Mouse (Mus musculus): Measurements from ENCODE around the gene Zkscan4.
"Not testable (repeated sequence)": the region's sequence is repeated elsewhere in the genome, so short reads cannot be mapped to it uniquely, and the experiment has no call there.

Gene Zkscan4

GRCm38 (mm10) chr13:21478759-21479670 lies at the start of gene Zkscan4, which contains the start of gene Gm10065:
Zkscan4 (plus strand) TSS chr13:21478907.
Gm10065 (minus strand) TSS chr13:21479441.
- ChIA-PET CTCF (interaction anchor here in 1 of 4 experiments (0.6 kb wide), 1 partner anchor 78 kb away, joined by 4 read pairs; no protein-coding TSS in a partner anchor), POLR2A (interaction anchor here in 3 of 4 experiments (0.6 to 1.4 kb wide), 8 partner anchors 11 to 143 kb away, joined by 3 to 4 read pairs (median 3); partner anchors contain the start of genes Zkscan8 (in 2 of the 3) and Nkapl (in 1 of the 3))

GRCm38 (mm10) chr13:21435476-21435875 lies 43.2 kb upstream of the Zkscan4 start:
- POLR2A ChIA-PET = no interaction called here
- CTCF ChIA-PET = no interaction called here

- ChIA-PET POLR2A (interaction anchor here (0.5 to 3.6 kb wide), 30 partner anchors 9 to 1971 kb away, joined by 3 to 20 read pairs (median 4); partner anchors contain the start of genes Zkscan8 (in 3 of the 4), Zscan26 (in 3 of the 4), Hist1h1b (in 1 of the 4) and Hist1h4k (in 1 of the 4)), CTCF (interaction anchor here in 2 of 4 experiments (0.6 to 1.1 kb wide), 4 partner anchors 12 to 293 kb away, joined by 3 to 12 read pairs (median 3); no protein-coding TSS in a partner anchor)
Observed at GRCm38 (mm10) chr13:21440503-21441206, 38.1 kb upstream of the Zkscan4 start, which contains the start of gene Pgbd1. Pgbd1 (minus strand) TSS chr13:21441058.

GRCm38 (mm10) chr13:21441207-21441572 lies 37.5 kb upstream of the Zkscan4 start:
- CTCF ChIA-PET = interaction anchor here in 1 of 4 experiments (0.6 to 1.1 kb wide), 2 partner anchors 12 to 114 kb away, joined by 3 read pairs; no protein-coding TSS in a partner anchor

GRCm38 (mm10) chr13:21446796-21447195 lies 31.9 kb upstream of the Zkscan4 start:
- CTCF ChIA-PET = interaction anchor here in 1 of 4 experiments (0.6 kb wide), 1 partner anchor 40 kb away, joined by 3 read pairs; no protein-coding TSS in a partner anchor
- POLR2A ChIA-PET = no interaction called here

More at GRCm38 (mm10) chr13:21441207-21441572, 37.5 kb upstream of the Zkscan4 start:
- POLR2A ChIA-PET = interaction anchor here (0.5 to 3.6 kb wide), 26 partner anchors 8 to 1970 kb away, joined by 3 to 20 read pairs (median 4); partner anchors contain the start of genes Zkscan8 (in 3 of the 4), Zscan26 (in 3 of the 4) and Nkapl (in 2 of the 4)

- ChIA-PET CTCF (interaction anchor here in 1 of 4 experiments (0.6 kb wide), 1 partner anchor 34 kb away, joined by 3 read pairs; no protein-coding TSS in a partner anchor), POLR2A (interaction anchor here in 3 of 4 experiments (0.6 to 0.8 kb wide), 4 partner anchors 99 to 1495 kb away, joined by 3 to 5 read pairs (median 4); no protein-coding TSS in a partner anchor)
Observed at GRCm38 (mm10) chr13:21447856-21448614, 30.7 kb upstream of the Zkscan4 start.

- POLR2A ChIA-PET = interaction anchor here (0.7 to 2.7 kb wide), 17 partner anchors 9 to 91 kb away, joined by 3 to 20 read pairs (median 3); partner anchors contain the start of genes Pgbd1 (in 3 of the 4), Nkapl (in 1 of the 4), Zkscan3 (in 1 of the 4) and Zkscan8 (in 1 of the 4)
- CTCF ChIA-PET = interaction anchor here in 1 of 4 experiments (0.5 kb wide), 1 partner anchor 12 kb away, joined by 3 read pairs; the partner anchor contains the start of gene Pgbd1
Observed at GRCm38 (mm10) chr13:21453042-21453441, 25.7 kb upstream of the Zkscan4 start.

- ChIA-PET CTCF (interaction anchor here in 1 of 4 experiments (0.5 kb wide), 1 partner anchor 13 kb away, joined by 3 read pairs; the partner anchor contains the start of gene Pgbd1), POLR2A (interaction anchor here (0.7 to 2.7 kb wide), 19 partner anchors 9 to 91 kb away, joined by 3 to 20 read pairs (median 3); partner anchors contain the start of genes Pgbd1 (in 3 of the 4), Zkscan8 (in 2 of the 4), Nkapl (in 1 of the 4) and Zkscan3 (in 1 of the 4))
Observed at GRCm38 (mm10) chr13:21453449-21453848, 25.3 kb upstream of the Zkscan4 start, which contains the start of gene Zscan26. Zscan26 (minus strand) TSS chr13:21453730.

GRCm38 (mm10) chr13:21454133-21454532 lies 24.6 kb upstream of the Zkscan4 start:
- ChIA-PET CTCF (interaction anchor here in 1 of 4 experiments (0.7 kb wide), 1 partner anchor 56 kb away, joined by 3 read pairs; no protein-coding TSS in a partner anchor), POLR2A (interaction anchor here in 3 of 4 experiments (0.6 to 2.7 kb wide), 10 partner anchors 13 to 92 kb away, joined by 3 to 20 read pairs (median 4); partner anchors contain the start of genes Pgbd1 (in 2 of the 3), Zkscan3 (in 1 of the 3), Zkscan8 (in 1 of the 3) and Zscan12 (in 1 of the 3))

GRCm38 (mm10) chr13:21456347-21456746 lies 22.4 kb upstream of the Zkscan4 start:
- POLR2A ChIA-PET = interaction anchor here (0.7 to 1.6 kb wide), 8 partner anchors 15 to 330 kb away, joined by 3 to 4 read pairs (median 3); partner anchors contain the start of genes Pgbd1 (in 2 of the 4), Hist1h2an (in 1 of the 4), Hist1h2bp (in 1 of the 4) and Zkscan3 (in 1 of the 4)
- CTCF ChIA-PET = no interaction called here

GRCm38 (mm10) chr13:21462516-21462915 lies 16.2 kb upstream of the Zkscan4 start:
- POLR2A ChIA-PET = interaction anchor here (0.6 to 1.4 kb wide), 7 partner anchors 9 to 147 kb away, joined by 3 to 4 read pairs (median 3); partner anchors contain the start of genes Zkscan8 (in 1 of the 4) and Zscan26 (in 1 of the 4)
- CTCF ChIA-PET = not testable (repeated sequence)

- ChIA-PET POLR2A (interaction anchor here in 2 of 4 experiments (1.0 to 1.3 kb wide), 5 partner anchors 14 to 63 kb away, joined by 3 read pairs; partner anchors contain the start of genes Zkscan8 (in 1 of the 2) and Zscan26 (in 1 of the 2)), CTCF (no interaction called here)
Observed at GRCm38 (mm10) chr13:21467336-21467735, 11.4 kb upstream of the Zkscan4 start.

- ChIA-PET POLR2A (interaction anchor here in 2 of 4 experiments (0.6 to 1.3 kb wide), 10 partner anchors 11 to 266 kb away, joined by 3 to 4 read pairs (median 3); partner anchors contain the start of genes Zkscan8 (in 2 of the 2), Gm10065 (in 1 of the 2), Hist1h4j (in 1 of the 2) and Pgbd1 (in 1 of the 2)), CTCF (no interaction called here)
Observed at GRCm38 (mm10) chr13:21468061-21469019, 10.4 kb upstream of the Zkscan4 start, which contains the start of gene Nkapl. Nkapl (minus strand) TSS chr13:21468509.

GRCm38 (mm10) chr13:21469097-21469496 lies 9.6 kb upstream of the Zkscan4 start:
- POLR2A ChIA-PET = no interaction called here
- CTCF ChIA-PET = no interaction called here

GRCm38 (mm10) chr13:21472427-21472826 lies 6.3 kb upstream of the Zkscan4 start:
- POLR2A ChIA-PET = interaction anchor here in 3 of 4 experiments (0.9 to 1.1 kb wide), 4 partner anchors 15 to 31 kb away, joined by 3 read pairs; partner anchors contain the start of genes Pgbd1 (in 1 of the 3) and Zscan26 (in 1 of the 3)
- CTCF ChIA-PET = no interaction called here
